Mouse (Mus musculus) gastrocnemius, postnatal 25 days (tissue): ENCODE measurements at regions not wholly inside any gene's neighbourhood (a gene's known extent, or its start where the extent isn't known, plus 50 kb on each side); places are given as distances from the start of the nearest gene placed in this dataset.

Experiments
- DNase-seq: peaks from one replicate; pipeline ENCODE4 v3.0.0; 2022

DNA sequence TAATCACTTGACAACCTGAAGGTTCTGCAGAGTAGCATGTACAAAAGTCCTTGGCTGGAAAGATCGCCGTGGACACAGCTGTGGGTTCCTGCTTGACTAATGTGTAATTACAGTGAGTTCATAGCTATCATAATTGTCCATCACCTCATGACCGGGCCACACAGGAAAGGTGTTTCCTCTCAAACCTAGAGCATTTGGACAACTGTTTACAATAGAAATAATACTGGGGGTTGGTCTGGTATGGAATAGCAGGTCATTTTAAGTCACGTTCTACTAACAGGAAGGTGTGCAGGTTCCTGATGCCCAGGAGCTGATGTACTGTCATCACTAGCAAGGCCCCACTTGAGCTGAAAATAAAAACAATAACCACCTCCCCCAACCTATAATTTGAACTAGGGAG, 283.1 kb upstream of the Gm26657 start:
- no peak for DNase-seq

DNA sequence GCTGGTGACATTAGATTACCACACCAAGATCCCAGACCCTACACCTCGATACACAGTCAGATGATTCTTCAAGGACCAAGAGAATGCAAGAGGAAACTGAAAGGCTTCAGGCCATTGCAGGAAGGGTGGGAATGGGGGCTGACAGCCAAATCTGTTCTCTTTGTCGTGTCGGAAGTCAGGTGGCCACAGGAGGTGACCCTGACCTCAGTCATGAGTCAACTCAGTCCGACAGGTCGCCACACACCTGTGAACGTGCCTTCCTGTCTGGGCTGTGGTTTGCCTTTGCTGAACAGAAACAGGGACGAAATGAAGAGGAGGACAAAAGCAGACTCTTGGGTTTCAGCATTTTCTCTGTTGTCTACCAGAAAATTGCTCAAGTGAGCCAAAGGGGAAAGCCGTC, 318.3 kb upstream of the Gm26657 start:
- DNase-seq: no peak

DNA sequence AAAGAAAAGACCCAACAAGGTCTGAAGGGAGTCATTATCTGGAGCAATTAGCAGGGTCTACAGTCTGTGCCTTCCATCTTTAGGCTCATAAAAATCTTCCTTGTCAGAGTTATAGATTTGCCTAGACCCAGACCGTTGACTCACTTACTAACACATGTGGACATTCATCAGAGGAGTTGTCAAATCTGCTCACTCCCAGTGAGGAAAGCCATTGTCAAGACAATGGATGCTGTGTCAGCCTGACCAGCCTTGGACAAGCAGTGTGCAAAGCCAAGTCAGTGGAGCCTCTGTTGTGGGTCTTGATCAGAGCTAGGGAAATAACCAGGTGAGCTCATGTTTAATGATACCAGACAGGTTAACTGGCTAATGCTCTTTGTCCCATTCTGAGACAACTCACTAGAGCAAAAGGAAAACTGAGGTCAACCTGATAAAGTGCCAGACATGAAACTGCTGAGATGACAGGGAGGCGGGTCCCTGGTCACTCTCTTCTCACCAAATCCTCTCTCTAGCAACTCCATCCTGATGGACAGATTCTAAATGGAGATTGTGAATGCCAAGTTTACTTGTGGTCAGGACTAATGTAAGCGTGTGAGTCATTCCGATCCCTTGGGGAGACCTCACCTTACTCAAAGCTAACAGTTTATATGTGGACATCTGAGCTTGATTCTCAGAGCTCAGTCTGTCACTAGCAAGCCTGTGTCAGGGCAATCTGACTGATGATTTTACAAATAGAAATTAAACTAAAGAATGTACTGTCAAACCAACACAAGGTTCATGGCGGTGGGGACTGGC, 320.6 kb upstream of the Gm26657 start:
- DNase-seq: no peak

DNA sequence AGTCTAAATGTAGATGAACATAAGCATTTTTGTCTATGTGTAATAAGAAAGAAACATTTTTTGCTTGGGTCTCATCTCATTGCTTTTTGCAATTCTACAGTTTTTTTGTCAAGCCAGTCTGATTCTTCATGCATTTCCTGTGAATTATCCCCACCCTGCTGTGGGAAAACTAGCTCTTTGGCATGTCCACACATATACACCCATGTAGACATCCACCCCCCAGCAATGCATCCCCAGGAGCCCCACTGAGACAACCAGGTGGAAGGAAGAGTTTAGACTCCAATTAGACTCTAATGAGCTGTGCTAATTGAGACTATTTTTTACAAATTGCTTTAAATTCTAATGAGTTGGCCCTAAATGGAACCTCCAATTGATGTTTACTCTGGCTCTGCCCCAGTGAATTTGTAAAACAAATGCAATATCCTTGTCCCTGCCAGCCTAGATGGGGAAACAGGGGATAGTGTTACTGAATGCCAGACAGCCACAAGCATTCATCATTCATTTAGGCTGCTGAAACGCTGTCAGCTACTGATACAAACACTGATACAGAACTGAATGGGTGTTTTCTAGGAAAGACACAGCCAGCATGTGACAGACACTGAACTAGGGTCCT, 328.7 kb upstream of the Gm26657 start:
- no peak for DNase-seq

DNA sequence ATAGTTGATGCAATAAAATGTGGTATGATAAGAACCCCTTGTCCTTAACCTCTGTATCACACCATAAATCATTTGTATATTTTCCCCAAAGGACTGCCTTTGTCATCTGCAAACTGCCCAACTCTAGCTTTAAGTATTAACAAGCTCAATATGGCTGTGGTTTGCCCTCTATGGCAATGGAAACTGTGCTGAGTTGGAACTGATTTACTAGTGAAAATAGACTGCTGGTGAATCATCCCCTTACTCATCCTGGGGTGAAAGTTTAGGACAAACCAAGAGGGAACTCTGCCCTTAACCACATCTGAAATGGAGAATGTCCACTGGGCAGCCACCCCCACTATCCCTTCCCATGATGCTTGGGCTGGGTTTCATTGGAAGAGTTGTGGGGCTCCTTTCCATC, 346.1 kb upstream of the Gm26657 start:
- DNase-seq: no peak

DNA sequence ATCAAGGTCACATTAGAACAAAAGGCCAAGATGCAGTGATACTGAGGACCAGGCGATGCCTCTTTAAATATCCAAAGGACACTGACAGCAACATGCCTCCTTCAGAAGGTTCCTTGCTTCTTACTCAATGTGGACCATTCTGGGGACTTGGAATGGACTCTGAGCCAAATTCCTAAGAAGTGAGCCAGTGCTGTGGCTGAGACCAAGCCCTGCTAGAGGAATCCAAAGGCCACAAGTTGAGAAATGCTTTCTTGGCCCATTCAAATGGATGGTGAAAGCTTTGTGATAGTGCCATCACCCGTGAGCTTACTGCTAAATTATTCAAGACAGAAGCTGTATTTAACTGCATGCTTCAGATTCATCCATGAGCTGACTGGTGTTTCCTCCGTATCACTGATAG, 352.8 kb upstream of the Gm26657 start:
- peak; percentile 66 for DNase-seq

DNA sequence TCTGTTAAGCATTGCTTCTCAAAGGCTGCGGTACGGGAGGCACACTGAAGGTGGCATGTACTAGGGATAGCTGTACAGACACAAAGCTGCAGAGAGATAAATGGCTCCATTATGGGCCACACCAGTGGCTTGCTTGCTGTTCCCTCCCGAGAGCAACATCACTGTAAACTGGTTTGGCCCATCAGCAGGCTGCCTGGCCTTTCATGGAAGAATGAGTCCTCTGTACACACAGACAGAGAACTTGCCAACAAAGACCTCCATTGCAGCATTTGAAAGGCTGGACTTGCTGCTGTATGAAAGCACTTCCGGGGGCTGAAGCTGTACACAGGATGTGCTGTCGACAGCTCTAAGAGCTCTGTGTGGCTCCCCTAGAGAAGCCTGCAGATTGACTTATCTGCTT, 364.1 kb upstream of the Gm26657 start:
- DNase-seq: no peak

DNA sequence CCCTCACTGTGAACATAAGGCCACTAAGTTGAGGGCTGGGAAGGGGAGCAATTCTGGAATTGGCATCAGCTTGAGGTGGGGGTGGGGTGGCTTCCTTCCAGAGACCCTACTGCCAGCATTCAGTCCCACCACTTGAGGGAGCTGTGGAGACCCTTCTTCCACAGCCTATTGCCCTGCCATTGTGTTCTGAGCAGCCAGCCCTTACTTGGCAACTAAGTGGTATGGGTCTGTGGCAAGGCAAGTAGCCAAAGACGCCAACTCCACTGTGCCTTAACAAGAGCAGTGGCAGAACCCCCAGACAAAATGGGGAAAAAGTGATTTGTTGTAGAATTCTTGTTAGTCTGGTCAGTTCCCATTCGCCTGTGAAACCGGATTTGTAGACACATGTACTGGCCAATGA, 365.4 kb upstream of the Gm26657 start:
- DNase-seq: no peak

DNA sequence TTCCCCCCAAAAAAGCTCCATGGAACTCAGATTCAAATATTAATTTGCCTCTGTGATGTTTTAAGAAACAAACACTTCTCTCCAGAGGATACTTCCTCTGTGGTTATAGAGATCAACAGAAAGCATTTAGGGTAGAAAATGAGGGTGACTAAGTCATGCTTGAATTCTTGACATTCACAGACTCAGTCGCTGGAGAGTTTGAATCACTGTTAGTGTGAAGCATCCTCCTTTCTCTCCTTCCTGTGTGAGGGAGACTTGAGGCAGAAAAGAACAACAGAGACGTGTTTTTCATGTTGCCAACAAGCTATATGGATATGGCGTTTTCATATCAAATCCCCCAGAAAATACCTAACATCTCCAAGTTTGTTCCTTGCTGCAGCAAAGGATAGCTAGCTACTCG, 366.1 kb upstream of the Gm26657 start:
- no peak for DNase-seq

DNA sequence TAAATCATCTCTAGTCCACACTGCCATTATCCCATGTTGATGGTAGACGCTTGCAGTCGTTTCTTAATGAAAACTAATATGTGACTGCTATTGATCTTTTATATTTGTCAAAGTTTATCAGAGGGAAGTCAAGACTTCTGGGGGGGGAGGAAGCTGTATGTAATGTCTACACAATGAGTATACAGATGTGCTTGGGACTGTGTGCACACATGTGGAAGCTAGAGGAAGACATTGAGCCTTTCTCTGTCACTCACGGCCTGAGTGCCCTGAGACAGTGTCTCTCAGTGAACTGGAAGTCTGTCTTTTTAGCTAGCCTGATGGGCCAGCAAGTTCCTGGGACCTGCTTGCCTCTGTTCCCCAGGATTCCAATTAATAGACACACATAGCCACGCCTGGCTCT, 366.7 kb upstream of the Gm26657 start:
- DNase-seq: no peak

DNA sequence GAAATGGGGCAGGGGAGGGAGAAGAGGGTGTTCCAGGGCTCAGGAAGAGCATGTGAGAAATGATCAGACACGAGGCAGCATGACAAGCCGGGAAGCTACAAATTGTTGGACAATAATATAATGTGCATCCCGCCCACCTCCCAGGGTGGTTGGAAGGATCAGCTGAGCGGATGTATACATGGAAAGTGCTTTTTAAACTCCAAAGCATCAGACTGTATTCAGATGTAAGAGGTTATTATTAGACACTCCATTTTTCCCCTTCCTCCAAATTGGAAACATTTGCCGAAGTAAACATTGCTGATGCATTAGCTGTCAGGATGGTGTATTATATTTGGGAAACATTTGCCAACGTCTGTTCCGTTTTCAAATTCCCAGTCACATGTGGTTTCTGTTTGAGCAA, 367.2 kb upstream of the Gm26657 start:
- DNase-seq: no peak

DNA sequence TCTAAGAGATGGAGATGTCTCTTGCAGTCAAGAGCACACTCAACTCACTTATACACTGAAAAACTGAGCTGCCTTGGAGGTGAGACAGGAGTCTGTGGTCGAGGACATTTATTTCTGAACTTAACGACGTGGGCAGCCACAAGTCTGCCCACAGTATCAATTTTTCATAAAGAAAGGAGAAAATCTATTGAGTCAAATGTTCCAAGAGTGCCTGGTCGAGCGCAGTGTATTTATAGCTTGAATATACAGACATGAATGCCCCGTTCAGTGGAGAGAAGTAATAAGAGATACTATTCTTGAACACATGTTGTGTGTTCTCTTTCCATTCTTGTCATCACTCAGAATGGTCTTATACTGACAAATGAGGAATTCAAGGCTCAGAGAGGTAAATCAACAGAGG, 375.3 kb upstream of the Gm26657 start:
- DNase-seq: no peak

DNA sequence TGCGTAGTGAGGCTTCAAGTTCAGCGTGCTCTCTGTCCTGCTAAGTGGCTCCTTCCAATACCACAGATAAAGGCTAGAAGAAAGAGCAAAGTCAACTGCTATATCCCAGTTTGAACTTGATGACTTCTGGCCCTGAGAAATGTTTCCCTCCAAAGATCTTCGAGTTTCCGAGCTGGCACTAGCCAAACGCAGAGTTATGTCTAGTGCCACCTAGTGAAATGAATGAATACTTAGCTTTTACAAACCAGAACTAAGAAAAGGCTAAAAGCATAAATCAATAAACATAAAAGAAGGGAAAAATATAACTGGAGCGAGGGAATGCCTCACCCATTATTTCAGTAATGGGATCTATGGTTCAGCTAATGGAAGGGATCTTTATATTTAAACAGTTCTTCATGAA, 377.7 kb upstream of the Gm26657 start:
- no peak for DNase-seq

DNA sequence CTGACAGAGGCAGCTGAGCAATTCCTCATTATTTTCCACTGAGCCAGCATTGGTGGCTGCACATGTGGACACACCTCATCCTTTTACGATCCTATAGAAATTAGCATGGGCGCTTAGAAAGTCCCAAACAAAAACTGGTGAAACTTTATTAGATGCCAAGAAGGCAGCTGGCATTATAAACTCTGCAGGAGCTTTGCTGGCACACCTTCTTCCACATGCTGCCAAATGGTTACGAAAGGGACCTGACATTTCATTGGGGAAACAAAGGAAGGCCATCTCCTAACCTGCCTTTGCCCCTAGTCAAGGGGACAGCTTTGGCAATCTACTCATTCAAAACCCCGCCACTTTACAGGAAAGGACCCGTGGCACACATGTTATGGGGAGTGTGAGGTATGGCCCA, 390.7 kb upstream of the Gm26657 start:
- no peak for DNase-seq

DNA sequence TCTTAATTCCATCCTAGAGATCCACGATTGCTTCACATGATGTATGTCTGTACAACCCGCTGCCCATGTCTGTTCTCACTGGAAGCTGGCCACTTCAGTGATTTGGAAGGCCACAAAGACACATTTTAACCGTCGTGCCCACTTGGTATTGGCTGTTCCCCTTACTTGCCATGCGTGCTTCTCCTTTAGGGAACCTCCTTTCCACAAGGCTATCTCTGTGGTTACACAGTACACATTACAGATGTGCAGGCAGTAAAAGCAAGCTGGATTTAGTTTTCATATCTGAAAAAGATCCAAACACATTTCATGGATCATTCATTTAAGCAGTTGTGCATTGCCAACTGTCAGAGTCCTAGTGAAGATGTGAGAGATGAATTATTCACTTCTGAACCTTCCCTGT, 414.7 kb upstream of the Gm26657 start:
- DNase-seq: no peak

DNA sequence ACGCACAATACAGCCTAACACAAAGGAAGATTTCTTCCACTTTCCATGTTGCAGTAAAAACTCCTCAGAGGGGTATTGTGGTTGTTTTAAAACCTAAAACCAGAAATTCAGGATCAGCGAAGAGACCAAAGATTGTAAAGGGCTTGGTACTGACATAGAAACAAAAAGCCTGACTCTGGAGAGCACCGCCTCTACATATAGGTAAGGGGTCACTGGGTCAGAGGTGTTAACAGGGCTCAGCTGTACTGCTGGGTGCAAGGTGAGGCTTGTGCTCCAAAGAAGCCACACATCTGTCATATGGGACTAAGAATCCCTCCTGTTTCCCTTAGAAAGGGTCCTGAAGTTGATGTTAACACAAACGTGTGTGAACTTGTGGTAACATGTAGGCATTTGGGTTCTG, 420.7 kb upstream of the Gm26657 start:
- DNase-seq: no peak

DNA sequence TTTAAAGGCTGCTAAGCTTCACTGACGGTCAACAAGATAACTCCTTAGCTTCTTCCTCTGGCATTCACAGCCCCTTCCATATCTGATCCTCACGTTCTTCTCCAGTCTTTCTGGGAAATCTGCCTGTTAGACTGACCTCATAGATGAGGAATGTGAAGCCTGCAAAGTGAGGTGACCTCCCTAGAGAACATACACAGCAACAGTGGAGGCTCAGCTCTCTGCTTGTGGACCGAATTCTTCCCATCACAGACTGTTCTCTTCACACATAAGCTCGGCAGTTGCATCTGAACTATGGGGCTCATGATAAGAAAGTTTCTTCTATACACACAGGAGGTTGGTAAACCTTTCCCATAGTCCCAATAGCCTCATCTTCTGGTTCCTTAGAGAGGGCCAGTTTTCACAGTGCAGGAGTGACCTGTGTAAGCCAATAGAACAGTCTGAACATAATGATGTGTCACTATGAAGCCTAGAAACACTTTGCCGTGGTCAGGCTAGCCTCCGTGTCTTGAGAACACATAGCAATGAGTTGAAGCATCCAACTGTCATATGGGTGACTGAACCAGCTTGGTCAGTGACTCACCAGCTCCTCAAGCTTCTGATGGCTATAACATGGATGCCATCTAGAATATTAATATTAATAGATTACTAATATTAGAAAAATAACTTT, 434.1 kb upstream of the Gm26657 start:
- DNase-seq: peak; percentile 10

DNA sequence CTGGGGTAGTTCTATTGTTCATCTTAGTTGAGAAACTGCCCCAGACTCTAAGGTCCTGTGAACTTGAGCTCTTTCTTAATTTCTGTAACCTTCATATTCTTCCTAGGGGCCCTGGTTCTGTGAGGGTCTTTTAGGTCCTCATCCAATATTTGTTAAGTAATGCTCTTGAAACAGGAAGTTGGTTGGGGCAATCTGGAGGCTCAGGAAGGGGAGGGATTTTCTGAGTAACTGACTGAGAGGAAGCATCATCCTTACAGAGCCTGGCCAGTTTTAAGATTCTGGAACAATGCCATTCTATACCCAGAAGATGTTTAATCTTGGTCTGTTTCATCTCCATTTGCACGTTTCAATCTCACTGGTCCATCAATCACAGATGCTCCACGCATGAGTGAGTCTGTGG, 435.6 kb upstream of the Gm26657 start:
- no peak for DNase-seq

DNA sequence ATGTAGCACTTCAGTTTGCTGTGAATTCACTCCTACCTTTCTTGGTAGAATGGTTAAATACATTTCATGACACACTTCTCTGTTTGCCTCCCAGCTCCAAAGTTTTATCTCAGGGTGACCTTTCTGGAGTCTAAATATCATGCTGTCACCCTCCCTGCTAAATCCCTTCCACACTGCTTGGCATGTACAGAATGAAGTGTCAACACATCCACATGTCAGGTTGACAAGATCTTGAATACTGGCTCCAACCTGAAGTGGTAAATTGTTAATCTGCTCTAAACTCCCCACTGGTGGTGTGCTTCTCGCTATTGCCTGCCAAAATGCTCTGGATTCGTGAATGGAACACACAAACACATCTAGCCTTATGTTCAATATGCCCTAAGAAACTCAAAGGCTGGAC, 451.9 kb upstream of the Gm26657 start:
- no peak for DNase-seq

DNA sequence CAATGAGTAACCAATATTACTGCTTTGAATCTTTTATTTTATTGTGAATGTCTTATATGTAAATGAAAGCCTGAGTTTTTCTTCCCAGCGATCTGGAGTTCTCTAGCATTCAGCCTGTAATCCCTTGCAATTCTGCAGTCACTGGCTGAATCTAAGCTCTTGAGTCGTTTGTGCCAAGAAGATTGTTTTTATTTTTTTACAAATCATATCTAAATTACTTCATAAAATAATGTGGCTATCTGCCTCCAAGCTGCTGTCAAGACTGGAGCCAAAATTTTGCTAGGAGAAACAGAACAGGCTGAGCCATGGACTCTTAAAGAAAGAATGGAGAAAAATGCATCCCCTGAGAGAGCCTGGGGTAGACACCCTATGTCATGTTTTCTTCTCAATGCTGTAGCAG, 455.4 kb upstream of the Gm26657 start:
- DNase-seq: no peak

DNA sequence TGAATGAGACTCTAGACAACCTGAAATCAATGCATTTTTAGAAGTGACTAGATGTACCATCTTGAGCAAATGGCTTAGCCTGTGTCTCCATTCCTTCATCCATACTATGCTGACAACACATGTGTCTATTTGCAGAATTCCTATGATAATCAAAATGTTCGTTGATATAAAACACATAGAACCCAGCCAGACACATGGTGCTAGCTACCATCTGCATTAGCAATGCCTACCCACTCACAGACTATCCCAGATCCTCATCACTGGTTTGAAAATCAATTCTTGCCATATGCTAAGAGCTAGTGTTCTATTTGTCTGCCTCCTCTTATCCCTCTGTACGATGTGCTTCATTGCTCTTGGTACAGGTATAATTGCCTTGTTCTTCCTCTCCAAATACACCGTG, 464.0 kb upstream of the Gm26657 start:
- DNase-seq: no peak

DNA sequence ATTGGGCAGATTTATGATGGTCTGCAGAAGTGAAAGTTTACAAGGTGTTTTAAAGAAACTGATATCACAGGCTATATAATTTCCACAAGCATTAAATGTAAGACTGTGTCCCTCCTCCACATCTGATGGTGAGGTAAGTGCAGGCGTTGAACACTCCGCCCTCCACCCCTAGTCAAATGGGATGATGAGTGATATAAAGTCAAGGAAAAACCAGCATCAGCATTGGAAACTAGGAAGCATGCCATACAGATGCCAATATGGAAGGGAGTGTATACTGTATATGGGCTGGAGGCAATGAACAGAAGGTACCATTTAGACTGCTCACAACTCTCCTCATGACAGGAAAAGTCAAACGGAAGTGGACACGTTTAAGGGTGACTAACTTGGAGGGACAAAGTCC, 468.5 kb upstream of the Gm26657 start:
- no peak for DNase-seq

DNA sequence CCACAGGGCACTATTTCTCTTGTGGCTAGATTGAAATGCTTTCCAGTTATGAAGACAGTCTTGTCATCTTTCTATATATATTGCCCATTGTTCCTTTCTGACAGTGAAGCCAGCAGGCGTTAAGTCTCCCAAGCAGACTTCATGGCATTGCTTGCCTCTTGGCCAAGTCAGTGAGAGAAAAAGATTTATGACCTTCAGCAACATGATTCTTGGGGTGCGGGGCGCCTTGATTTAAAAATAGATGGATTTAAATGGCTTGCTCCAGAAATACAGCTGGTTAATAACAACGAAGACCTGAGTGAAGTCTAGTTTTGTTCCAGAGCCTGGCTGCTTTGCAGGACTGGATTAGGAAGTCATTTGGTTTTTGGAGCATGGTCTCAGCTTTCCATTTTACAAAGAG, 475.2 kb upstream of the Gm26657 start:
- peak; percentile 10 for DNase-seq

DNA sequence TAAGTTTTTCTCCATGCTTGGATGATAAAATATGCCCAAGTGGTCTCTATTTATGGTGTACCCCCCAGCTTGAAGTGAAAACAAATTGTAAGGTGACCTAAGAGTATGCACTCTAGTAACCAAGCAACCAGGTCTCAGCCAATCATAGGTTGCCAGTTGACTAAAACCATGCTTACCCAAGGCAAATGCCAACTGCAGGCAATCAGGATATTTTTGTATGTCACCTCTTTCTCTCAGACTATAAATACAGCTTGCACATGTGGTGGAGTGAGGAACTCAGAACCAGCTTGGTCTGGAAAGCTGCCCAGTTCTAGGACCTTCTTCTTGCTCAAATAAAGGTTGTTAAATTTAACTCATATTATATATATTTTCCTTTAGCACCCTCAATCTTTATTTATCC, 476.0 kb upstream of the Gm26657 start:
- DNase-seq: no peak
